Mouse (Mus musculus) skeletal muscle tissue, adult 2 months (tissue): ENCODE results near the gene Wwp2.
"Not testable (repeated sequence)": the region's sequence is repeated elsewhere in the genome, so short reads cannot be mapped to it uniquely, and the experiment has no call there.

Experiments used
- DNase-seq: peaks from one replicate; pipeline ENCODE4 v3.0.0-alpha.2; 2012; ENCODE audit warnings: low read depth, low spot score

Wwp2 gene

DNA sequence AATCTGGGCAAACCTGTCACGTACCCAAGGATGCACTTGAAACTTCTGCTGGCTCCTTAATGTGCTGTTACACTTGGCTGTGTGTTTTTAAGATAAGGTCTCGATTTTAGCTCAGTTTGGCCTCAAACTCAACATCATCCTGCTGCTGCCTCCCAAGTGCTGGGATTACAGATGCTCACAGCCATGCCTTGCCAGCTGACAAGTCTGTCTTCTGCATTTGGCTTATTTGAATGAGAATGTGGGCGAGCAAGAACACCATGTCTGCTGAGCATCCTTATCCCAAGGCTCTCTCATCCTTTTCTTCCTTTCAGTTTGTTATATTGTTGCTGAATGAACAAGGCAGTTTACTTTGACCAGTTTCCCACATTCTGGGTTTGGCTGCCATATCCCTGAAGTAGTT lies 39.4 kb downstream of the Wwp2 start:
- DNase-seq = no peak

DNA sequence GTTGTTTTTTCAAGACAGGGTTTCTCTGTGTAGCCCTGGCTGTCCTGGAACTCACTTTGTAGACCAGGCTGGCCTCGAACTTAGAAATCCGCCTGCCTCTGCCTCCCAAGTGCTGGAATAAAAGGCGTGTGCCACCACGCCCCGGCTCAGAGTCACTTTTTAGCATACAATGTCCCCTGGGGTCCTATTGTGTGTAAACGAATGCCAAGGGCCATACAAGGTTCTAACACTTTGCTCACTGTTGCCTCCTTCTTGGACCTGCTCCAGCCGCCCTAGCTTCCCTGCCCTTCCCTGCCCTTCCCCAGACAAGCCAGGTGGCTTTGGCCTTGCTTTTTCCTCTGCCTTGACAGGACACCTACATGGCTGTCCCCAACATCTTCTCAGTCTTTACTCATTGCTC lies 40.6 kb downstream of the Wwp2 start:
- not testable (repeated sequence) for DNase-seq

DNA sequence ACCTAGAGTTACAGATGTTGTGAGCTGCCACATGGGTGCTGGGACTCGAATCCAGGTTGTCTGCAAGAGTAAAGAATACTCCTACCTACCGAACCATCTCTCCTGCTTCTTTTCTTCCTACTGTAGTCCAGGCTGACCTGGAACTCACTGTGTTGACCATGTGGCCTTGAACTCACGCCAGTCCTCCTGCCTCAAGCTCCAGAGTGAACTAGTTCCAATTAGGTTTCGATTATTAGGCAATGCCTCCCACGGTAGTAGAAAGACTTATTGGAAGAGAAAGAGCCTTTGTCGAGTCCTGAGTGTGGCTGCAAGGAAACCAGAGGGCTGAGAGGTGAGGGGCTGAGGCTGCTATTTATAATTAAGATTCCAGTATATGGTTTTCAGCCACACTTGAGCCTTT lies 42.6 kb downstream of the Wwp2 start:
- DNase-seq = no peak

DNA sequence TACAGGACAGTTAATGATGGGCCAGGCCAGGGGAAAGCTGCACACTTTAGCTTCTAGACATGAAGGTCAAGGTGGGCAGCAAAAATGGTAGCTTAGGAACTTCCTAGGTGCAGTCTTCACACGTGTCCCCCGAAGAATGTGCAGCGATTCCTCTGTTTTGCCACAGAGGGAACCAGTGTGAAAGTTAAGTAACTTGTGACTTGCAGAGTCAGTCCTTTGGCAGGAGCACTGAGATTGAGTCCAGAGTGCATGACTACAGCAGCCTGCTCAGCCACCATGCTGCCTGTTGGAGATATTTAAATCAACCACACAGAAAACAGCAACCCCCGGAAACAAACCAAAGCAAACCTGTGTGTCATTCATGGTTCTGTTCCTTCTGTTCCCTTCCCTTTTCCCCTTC lies 44.3 kb downstream of the Wwp2 start:
- no peak for DNase-seq

DNA sequence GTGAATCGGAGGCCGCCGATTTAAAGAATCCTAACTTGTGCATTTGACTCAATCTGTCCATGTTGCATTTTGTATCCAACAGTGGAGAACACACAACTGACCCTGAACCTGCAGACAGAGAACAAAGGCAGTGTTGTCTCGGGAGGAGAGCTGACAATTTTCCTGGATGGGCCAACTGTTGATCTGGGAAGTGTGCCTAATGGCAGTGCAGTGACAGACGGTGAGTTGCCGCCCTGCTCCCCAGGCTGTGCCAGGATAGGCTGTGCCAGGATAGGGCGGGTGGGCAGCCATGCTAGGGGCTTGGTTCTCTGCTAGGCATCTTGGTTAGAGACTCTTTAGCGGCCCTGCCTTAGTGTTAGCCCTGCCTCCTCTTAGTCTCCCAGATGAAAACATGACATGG lies 47.1 kb downstream of the Wwp2 start:
- DNase-seq = no peak

DNA sequence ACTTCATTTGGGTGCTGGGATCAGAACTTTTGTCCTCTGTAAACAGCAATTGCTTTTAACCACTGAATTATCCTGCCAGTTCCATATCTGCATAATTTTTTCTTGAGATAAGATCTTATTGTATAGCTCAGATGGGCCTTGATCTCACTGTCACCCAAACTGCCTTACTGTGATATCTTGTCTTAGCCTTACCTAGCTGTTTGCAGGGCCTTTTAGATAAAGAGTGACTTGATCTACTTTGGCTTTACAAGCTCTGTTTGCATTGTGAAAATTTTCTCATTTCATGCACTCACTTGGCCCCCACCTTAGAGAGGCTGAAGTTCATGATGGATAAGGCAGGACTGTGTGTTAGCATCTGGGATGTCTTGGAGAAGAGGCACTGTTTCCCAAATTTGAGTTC lies 48.8 kb downstream of the Wwp2 start:
- no peak for DNase-seq

DNA sequence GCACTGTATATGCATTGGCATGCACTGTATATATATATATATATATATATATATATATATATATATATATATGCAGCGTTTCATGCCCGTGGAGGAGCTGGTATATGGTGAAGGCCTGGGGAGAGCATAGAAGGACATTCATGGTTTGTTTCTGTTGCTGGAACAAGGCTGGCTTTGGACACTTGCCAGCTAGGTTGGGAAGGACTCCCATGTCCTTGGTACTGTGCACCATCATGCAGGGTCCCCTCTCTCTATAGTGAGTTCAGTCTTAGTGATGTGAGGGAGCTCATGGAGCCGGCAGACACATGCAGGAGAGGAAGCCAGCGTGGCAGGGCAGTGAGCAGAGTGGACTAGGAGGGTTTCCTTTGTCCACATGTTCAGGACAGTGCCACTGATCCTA lies 52.4 kb downstream of the Wwp2 start:
- no peak for DNase-seq

DNA sequence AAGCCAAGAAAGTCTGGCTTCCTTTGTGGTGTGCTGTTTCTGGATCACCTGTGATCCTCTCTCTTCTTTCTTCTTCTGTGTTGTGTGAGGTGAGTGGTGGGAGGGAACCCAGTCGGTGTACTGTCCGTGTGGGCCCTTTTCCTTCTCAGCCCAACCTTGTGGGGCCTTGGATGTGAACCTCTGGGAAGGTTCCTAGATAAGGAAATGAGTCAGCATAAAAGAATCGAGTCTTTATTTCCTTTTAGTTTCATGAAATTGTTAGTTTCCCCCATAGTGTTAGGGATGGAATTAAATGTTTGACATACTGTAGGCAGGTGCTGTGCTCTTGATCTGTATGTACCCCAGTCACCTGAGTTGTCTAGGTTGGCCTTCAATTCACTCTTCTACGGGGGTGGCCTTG lies 52.9 kb downstream of the Wwp2 start:
- DNase-seq = no peak

DNA sequence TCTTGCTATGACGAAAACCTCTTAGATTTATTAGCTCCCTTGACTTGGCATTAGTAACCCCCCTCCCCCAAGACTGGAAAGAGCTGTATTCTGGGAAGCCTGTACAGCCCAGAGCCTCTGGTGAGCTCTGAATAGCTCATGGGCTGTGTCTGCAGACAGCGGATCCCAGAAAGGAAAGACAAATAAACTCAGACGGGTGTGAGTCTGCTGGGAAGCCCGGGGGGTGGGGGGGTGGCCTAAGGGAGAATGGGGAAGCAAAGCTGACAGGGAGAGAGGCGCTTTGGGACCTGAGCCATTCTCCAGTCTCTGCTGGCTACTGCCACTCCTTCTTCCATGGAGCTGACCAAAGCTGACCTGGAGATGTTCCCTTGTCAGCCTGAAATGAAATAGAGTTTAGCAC lies 53.8 kb downstream of the Wwp2 start:
- peak; percentile 19 for DNase-seq

DNA sequence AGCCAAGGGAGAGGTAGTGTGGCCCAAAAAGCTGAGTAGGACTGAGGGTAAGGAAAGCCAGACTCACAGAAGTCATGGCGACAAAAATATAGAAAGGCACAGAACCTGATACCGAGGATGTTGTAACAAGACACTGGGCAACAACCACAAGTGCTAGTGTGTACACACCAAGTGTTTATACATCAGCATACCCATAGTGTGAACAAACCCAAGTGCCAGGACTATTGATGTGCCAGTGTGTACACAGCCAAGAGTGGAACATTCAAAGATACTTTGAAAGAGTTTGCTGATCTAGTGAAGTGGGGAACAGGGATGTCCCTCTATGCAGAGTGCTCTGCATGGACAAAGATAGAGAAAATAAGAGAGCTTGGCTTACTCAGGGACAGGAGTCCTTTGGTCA lies 54.5 kb downstream of the Wwp2 start:
- DNase-seq = peak; percentile 39

DNA sequence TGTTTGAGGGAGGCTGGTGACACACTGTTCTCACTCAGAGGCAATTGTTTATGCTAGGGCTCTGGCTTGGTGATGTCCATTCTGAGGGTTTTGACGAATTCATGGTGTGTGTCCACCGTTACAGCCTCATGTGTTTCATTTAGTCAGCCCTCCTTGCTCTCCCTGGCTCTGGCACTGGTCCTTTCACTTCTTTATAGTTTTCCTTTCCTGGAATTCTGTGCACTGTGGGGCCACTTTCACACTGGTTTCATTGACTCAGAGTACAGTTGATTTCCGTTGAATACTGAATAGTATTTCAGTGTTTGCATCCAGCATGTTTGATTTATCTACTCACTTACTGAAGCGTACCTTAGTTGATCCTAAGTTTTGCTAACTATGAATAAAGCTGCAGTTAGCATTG lies 55.0 kb downstream of the Wwp2 start:
- DNase-seq = no peak

DNA sequence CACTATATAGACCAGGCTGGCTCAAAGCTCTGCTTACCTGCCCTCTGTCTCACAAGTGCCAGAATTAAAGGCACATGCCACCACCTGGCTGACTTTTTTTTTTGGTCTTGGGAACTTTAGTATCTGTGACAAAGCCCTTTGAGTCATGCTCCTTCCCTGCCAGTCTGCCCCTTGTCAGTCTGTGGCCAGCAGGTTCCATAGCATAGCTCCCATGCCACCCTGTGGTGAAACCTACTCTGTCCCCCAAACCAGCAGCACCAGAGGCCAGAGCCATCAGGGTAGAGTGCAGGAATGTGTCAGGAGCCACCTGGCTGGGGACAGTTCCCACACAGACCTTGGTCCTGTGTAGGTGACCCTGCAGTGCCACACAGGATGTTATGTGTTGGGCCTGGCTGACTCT lies 55.7 kb downstream of the Wwp2 start:
- DNase-seq = no peak

DNA sequence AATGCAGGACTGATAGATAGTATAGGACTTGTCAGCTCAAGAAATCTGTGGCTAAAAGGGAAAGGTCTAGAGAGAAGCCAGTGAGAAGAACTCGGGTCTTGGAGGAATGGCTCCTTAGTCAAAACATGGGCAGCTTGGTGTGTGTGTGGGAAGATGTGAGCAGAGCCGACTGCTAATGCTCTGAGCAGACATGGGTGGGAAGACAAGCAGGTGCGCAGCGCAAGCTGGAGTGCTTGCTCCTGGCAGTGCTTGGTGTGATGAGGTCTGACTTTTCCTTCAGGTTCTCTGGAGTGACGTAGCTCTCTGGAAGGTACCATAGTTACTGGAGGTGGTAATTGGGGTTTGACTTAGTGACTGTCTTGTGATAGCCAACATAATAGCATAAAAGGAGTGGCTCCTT lies 56.6 kb downstream of the Wwp2 start:
- DNase-seq = no peak

DNA sequence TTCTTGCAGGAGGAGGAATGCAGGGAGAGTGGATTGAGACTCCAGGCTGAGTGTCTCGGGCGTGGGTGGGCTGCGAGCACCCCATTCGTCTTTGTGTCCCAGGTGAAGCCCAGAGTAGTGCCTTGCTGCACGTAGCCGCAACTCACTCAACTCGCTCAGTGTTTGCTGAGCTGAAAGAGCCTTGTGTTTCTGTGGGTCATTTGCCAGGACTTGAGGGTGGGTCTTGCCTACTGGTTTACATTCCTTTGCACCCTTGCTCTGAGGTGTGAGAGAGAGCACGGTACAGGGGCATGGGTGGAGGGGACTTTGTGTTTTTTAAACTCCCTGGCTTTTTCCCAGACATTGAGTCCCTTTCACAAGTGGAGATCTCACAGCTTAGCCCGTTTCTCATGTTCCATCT lies 59.3 kb downstream of the Wwp2 start:
- DNase-seq = no peak

DNA sequence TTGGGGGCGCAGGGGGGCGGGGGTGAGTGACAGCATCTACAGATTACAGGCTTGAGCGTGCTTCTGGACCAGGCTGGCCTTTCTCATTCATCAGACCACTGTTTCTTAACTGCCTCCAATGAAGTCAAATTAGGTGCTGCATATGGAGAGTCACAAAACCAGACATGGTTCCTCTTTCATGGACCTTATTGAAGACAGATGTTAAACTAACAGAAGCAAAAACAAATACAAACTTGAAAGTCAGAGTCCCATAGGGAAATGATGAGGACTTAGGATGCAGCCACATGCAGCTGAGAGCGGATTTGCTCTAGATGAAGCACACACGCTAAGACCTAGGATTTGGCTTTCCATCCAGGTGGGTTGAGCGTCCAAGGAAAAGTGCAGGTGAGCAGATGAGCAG lies 61.5 kb downstream of the Wwp2 start:
- no peak for DNase-seq

DNA sequence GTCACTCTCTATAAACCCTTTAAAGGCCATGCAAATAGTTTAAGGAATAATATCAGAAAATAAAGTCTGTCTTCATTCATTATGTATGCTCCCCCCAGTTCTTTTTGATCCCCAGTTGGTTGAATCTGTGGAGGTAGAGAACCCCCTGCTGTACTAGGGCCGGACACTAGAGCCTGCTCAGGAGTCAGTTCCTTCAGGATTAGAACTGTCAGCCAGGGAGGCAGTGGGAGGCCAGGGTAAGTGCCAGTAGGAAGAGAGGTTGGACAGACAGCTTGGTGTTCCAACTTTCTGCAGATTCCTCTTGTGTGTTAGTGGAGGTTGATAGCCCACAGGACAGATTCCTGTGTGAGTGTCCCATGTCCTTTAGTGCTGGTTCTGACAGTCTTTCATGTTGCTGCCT lies 62.2 kb downstream of the Wwp2 start:
- no peak for DNase-seq

DNA sequence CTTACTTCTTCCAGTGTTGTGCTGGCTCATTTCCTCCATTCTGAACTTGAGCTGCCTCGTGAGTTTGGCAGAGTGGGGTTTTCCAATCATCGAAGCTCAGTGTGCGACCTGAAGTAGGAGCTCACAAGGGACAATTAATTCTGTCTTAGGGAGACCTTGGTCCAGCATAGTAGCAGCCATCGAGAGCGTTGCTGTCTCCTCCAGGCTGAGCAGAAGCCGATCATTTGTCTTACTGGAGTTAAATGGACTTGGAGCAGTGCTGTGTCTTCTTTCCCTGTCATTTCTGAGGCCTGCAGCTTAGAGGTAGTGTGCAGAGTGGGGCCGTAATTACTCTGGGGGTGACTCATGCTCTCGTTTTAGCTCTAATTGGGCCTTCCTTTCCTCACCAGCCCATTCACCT lies 62.6 kb downstream of the Wwp2 start:
- no peak for DNase-seq

DNA sequence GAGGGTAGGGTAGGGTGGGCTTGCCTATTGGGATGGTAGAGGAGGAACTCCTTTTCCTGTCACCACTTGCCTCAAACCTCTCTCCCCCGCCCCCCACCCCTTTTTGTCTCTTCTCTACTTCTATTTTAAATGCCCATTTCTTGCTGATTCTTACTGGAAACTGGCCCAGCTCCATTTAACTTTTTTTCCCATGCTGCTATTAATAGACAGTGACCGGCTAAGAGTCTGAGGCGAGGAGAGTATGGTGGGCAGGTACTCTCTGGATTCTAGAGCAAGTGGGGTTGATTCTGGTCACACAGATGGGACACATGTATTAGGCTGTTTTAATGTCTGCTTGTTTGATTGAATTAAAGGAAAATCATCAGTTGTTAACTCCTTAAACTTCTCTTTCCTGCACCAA lies 63.4 kb downstream of the Wwp2 start:
- no peak for DNase-seq

DNA sequence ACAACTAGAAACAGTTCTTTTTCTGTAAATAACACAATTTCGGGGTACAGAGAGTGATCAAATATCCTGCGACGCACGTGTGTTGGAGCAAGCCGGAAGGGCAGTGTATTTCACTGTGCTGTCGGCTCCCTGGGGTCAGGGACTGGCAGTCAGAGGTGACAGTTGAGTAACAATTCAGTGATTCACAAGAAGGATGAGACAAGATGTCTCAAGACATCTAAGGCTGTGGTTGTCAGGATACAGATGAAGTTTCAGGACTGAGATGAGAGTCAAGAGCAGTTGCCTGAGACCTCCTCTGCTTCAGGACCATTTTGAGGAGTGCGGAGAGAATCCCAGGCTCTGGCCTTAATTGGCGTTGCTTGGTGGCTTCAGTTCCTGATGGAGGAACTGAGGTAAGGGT lies 66.2 kb downstream of the Wwp2 start:
- no peak for DNase-seq

DNA sequence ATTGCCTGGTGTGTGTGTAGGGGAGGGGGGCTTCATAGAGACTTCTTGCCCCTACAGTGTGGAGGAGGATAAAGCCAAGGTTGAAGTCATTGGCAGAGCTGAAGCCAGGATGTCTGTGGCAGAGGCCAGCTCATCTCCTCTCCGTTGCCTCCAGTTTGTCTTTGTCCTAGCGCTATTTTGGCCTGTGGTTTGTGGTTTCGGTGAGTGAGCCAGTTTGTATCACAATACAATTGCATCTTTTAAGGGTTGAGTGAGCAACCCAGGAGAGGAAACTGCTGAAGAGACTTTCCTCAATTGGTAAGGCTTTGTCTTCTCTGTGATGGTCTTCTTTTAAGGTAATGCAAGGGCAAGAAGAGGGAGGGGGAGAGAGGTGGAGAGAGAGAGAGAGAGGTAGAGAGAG lies 66.8 kb downstream of the Wwp2 start:
- DNase-seq = no peak

DNA sequence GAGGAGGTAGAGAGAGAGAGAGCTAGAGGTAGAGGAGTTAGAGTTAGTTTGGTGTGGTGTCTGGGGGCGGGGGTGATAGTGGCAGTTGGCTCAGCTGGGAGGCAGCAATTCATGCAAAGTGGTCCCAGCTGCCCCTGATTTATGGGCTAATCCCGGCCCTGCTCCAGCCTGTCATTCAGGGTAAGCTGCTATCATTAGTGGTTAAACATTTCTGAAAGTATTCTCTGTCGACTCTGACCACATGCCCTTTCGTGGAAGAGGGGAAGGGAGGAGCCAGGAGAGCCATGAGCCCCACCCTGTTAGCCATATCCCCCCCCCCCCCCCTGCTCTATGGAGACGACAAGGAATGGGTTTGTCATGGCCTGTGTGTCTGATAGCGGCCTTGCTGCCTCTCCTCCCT lies 67.2 kb downstream of the Wwp2 start:
- no peak for DNase-seq

DNA sequence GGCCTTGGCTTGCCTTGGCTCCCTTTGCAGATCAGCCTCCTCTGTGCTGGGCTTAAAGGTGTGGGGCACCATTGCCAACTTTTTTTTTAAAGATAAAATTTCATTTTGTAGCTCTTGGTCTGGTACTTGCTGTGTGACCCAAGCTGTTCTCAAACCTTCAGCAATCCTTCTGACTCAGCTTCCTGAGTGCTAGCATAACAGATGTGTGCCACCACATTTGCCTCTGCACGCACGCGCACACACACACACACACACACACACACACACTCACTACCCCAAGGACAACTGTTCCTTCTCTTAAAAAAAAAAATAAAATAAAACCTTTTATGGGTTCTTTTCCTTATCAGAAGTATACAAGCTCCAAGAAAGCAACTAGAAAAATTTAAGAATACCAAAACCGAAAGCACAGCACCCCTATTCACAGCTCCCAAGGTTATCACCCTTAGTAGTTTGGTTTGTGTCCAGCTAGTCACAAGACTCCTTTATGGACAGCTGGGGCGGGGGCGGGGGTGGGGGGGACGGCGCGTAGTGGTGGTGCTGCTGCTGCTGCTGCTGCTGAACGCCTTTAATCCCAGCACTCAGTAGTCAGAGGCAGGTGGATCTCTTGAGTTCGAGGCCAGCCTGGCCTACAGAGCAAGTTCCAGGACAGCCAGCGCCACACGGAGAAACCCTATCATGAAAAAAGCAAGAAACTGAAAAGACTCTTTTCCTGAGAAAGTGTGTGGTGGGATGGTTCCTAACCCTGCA lies 68.2 kb downstream of the Wwp2 start:
- no peak for DNase-seq

DNA sequence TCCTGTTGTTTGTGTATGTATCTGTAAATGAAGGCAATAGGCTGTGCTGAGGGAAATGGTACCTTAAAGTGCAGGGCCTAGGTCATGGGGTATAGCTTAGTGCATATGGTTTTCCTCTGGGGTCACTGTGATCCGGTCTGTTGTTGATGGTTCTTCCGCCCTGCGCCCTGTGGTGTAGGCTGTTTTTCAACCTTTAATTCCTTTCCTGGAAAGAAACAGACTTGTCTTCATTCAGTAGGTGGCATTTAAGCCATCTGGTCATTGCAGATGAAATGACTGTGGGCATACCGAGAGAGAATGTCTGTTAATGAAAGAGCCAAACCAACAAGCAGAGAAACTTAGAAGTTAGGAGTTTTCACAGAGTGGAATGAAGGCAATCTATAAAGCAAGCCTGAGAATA lies 69.1 kb downstream of the Wwp2 start:
- DNase-seq = no peak

DNA sequence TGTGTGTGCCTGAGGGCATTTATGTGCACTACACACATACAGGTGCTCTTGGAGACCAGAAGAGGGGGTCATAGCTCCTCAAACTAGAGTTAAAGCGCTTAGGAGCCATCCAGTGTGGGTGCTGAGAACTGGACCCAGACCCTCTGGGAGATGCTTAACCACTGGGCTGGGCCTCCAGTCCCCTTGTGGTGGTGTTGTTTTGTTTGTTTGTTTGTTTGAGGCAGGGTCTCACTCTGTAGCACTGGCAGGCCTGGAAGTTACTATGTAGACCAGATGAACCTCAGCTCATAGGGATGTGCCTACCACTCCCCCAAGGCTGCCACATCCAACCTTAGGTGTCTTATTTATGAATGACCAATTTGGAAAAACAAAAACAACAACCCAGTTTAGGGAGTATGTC lies 70.9 kb downstream of the Wwp2 start:
- no peak for DNase-seq
